In the genomic region with DNA sequence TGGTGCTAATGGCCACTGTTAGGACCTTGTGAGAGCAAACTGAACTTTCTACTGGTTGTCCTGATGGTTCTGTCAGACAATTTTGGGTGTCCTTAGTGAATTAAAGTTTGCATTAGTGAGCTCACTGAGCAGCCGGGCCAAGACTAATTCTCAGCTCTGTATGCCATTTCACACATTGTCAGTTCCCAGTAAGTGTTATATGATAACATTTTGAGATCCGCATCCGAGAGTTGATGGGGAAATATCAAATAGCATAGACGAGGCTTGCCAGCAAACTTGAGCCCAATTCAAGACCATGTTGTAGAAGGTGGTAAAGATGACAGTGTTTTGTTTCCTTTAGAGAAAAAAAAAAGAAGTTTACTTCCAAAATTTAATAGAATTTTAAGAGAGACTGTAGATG, we compare ENCODE assay signal across 22 mouse cellular contexts.
DNase-seq lines count a peak whose midpoint lies in the region; ATAC-seq lines count a peak whose summit lies in the region.
"Had no signal": no experiment of that assay in that cellular context is flagged by ENCODE, and none has a peak within 500 bp of the region (broad histone marks: within the 10 kb centered on the region; RNA-seq: fewer than 3 reads in every experiment).

No protein-coding gene starts in this region.

- no peak overlapping the region for H3K4me2 ChIP-seq in forebrain, embryonic 14.5 days (ENCODE audit: low read length)
- no peak overlapping the region for H3K4me2 ChIP-seq in forebrain, embryonic 16.5 days (ENCODE audit: low read length)
- H3K4me2 ChIP-seq: embryonic facial prominence, embryonic 12.5 days; forebrain, embryonic 15.5 days had no signal

- no peak overlapping the region for H3K9ac ChIP-seq in forebrain, embryonic 14.5 days (ENCODE audit: low read length)
- no peak overlapping the region for H3K9ac ChIP-seq in forebrain, embryonic 16.5 days (replicated peaks; ENCODE audit: low read depth, low read length)
- H3K9ac ChIP-seq: embryonic facial prominence, embryonic 12.5 days; forebrain, embryonic 15.5 days had no signal

- H3K27me3 ChIP-seq in forebrain, embryonic 14.5 days (replicated peaks; ENCODE audit: control insufficient read depth, insufficient read depth, low read length) = no peaks in the 10 kb centered on the region
- no peaks in the 10 kb centered on the region for H3K27me3 ChIP-seq in forebrain, embryonic 16.5 days (replicated peaks; ENCODE audit: control insufficient read depth, insufficient read depth, low read length)
- H3K27me3 ChIP-seq: CH12.LX; embryonic facial prominence, embryonic 12.5 days; forebrain, embryonic 15.5 days; Patski had no signal

- H3K4me1 ChIP-seq in forebrain, embryonic 14.5 days (ENCODE audit: control insufficient read depth, insufficient read depth, low read length) = no peaks in the 10 kb centered on the region
- H3K4me1 ChIP-seq in forebrain, embryonic 16.5 days (replicated peaks; ENCODE audit: control insufficient read depth, insufficient read depth, low read length) = peaks cover 4% of the 10 kb centered on the region
- H3K4me1 ChIP-seq: embryonic facial prominence, embryonic 10.5 days; embryonic facial prominence, embryonic 12.5 days had no signal

- intact Hi-C loops in heart, postnatal 36 days (cut with DNase I) = no loop called here

- no peaks in the 10 kb centered on the region for H3K9me3 ChIP-seq in forebrain, embryonic 14.5 days (replicated peaks; ENCODE audit: control insufficient read depth, low read length)
- no peaks in the 10 kb centered on the region for H3K9me3 ChIP-seq in forebrain, embryonic 16.5 days (ENCODE audit: control insufficient read depth, low read length)
- H3K9me3 ChIP-seq: embryonic facial prominence, embryonic 10.5 days; embryonic facial prominence, embryonic 12.5 days; forebrain, embryonic 15.5 days had no signal

- H3K27ac ChIP-seq in forebrain, embryonic 14.5 days (ENCODE audit: low read depth, low read length) = no peak overlapping the region
- H3K27ac ChIP-seq in forebrain, embryonic 16.5 days (ENCODE audit: low read length) = no peak overlapping the region
- H3K27ac ChIP-seq: embryonic facial prominence, embryonic 10.5 days; embryonic facial prominence, embryonic 12.5 days; forebrain, embryonic 15.5 days had no signal

- no peaks in the 10 kb centered on the region for H3K36me3 ChIP-seq in forebrain, embryonic 14.5 days (ENCODE audit: control insufficient read depth, insufficient read depth, low read length)
- H3K36me3 ChIP-seq in forebrain, embryonic 16.5 days (ENCODE audit: control insufficient read depth, insufficient read depth) = no peaks in the 10 kb centered on the region
- H3K36me3 ChIP-seq: embryonic facial prominence, embryonic 10.5 days; embryonic facial prominence, embryonic 12.5 days; forebrain, embryonic 15.5 days; G1E had no signal

- DNase-seq in forebrain, embryonic 14.5 days (ENCODE audit: low spot score) = peak; percentile 60
- DNase-seq in heart, adult 11 months = peak; percentile 1
- DNase-seq in heart, postnatal 36 days = no peak
- no peak for DNase-seq in liver
- DNase-seq: adrenal gland, adult 8-10 months; adrenal gland, postnatal 14 days; adrenal gland, postnatal 36 days; B cell, adult 2 months; cerebellum, adult 11-12 months; cerebellum, adult 2 months; cerebellum, adult 9-10 months; cerebellum, postnatal 10 days; cerebellum, postnatal 25 days had no signal

- no peak for ATAC-seq in forebrain, embryonic 14.5 days
- no peak for ATAC-seq in forebrain, embryonic 16.5 days
- ATAC-seq: activated CD4-positive, CD25-positive, alpha-beta regulatory T cell, adult 4 months; CD4-positive, CD25-positive, alpha-beta regulatory T cell, adult 4 months; forebrain, embryonic 15.5 days; Patski had no signal

- no peak overlapping the region for H3K4me3 ChIP-seq in forebrain, embryonic 14.5 days (ENCODE audit: low read depth, low read length)
- H3K4me3 ChIP-seq in forebrain, embryonic 16.5 days (replicated peaks; ENCODE audit: low read length) = no peak overlapping the region
- H3K4me3 ChIP-seq: embryonic facial prominence, embryonic 10.5 days; embryonic facial prominence, embryonic 12.5 days; forebrain, embryonic 15.5 days had no signal

- 72% methylated on average over 4 of the region's 4 CpGs for WGBS in forebrain, embryonic 14.5 days
- WGBS in forebrain, embryonic 16.5 days = 53% methylated on average over 4 of the region's 4 CpGs

Comparison
In these comparisons a context has a peak if more than half of its experiments do, and no peak if none do; other contexts are left out.
1. DNase-seq: peak in forebrain, embryonic 14.5 days (single experiment) and heart, adult 11 months (single experiment); none in heart, postnatal 36 days (0 of 2) and liver (single experiment).